Mouse (Mus musculus) myocyte (in vitro differentiated cells): Measurements from ENCODE around the gene Agpat4.

Source experiments
- E2F4 ChIP-seq: IDR thresholded peaks from one replicate; pipeline ENCODE4 v1.6.1; 2011; ENCODE audit warnings: mild to moderate bottlenecking, control low read depth, moderate library complexity; ENCODE audit not compliant: insufficient read depth
- MAX ChIP-seq: IDR thresholded peaks from one replicate; pipeline ENCODE4 v1.6.1; 2011; ENCODE audit warnings: low read depth, mild to moderate bottlenecking, control low read depth
- MYOD1 ChIP-seq, 3 experiments: IDR thresholded peaks; one replicate each; pipeline ENCODE4 v1.6.1; 2011; ENCODE audit warnings: control low read depth in 2 of 3, low read depth in 2 of 3, mild to moderate bottlenecking in 2 of 3, moderate library complexity in 1 of 3; ENCODE audit not compliant: insufficient read length in 2 of 3, control insufficient read depth in 1 of 3
- POLR2A ChIP-seq: IDR thresholded peaks from one replicate; pipeline ENCODE4 v1.6.1; 2011; ENCODE audit warnings: low read depth, mild to moderate bottlenecking, control low read depth, moderate library complexity; ENCODE audit not compliant: insufficient read length
- SRF ChIP-seq: IDR thresholded peaks from one replicate; pipeline ENCODE4 v1.6.1; 2011; ENCODE audit warnings: low read depth; ENCODE audit not compliant: control insufficient read depth, insufficient read length
- TCF12 ChIP-seq: IDR thresholded peaks from one replicate; pipeline ENCODE4 v1.6.1; 2011; ENCODE audit warnings: mild to moderate bottlenecking, control low read depth; ENCODE audit not compliant: poor library complexity, insufficient read depth, severe bottlenecking

DNA sequence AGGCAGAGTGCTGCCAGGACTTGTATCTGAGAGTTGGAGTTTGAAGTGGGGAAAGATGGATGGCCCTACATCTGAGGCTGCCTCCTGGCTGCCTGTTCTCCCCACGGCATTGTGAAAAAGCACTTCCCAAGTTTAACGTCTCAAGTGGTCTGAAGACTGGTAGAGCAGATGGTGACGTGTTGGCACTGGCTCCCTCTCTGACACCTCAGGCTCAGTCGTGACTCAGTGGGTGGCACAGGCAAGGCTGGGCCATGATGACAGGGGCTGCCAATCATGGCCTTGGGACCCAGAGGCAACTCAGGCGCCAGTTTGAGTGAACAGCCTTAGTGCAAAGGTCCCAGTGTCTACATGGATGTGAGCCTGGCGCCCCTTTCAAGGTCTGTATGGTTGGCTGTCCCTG is 103.4 kb downstream of the Agpat4 start:
- TF ChIP-seq E2F4 (no peak), TCF12 (no peak), SRF (no peak), MYOD1 (IDR thresholded peaks at IDR 0.05; ENCODE audit: control insufficient read depth in 1 of 3, insufficient read length in 2 of 3, low read depth in 2 of 3) (no peak), MAX (no peak), POLR2A (no peak)
